Mouse (Mus musculus): ENCODE results near the gene R3hdm2.

- no peak for TF ChIP-seq POLR2A (IDR thresholded peaks at IDR 0.05; ENCODE audit: low read depth, low read length)
- no peak for TF ChIP-seq CTCF (conservative IDR thresholded peaks at IDR 0.05; ENCODE audit: insufficient read depth, insufficient read length, low read depth, low read length)
Measured at GRCm38 (mm10) chr10:127414141-127414540, 34.0 kb downstream of the R3hdm2 start.
